Mouse (Mus musculus) brain, embryonic 18.5 days (tissue): ENCODE data around the gene Vmn1r107.
"Not testable (repeated sequence)": the region's sequence is repeated elsewhere in the genome, so short reads cannot be mapped to it uniquely, and the experiment has no call there.

Source experiments
- DNase-seq: peaks from one replicate; pipeline ENCODE4 v3.0.0-alpha.2; 2012; ENCODE audit warnings: low read depth, low spot score

Vmn1r107 gene

GRCm38 (mm10) chr7:20668618-20669017, at the start of gene Vmn1r107:
Gene Vmn1r107, plus strand, starts transcription at chr7:20668918.
- not testable (repeated sequence) for DNase-seq

DNA sequence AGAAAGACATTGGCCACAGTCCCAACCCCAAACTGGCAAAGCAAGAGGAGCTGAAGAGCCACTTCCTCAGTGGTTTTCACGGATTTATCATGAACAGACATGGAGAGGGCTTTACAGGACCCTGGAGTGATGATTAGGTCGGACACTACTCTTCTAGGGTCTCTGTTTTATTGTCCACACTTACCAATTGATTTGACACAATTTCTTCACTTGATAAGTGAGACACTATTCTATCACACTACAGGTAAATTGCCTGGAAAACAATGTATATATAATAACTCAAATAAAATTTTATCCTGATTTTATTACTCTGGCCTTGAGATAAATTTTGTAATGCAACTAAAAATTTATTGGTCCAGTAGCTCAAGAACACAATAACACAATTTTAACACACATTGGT, 34.4 kb downstream of the Vmn1r107 start, which contains the start of gene Vmn1r111:
TSS of gene Vmn1r111 (minus strand) at position 101 of the 400 bp plus-strand sequence.
- DNase-seq: not testable (repeated sequence)
